Mouse (Mus musculus): ENCODE measurements around the gene Slc39a13.
"Not testable (repeated sequence)": the region's sequence is repeated elsewhere in the genome, so short reads cannot be mapped to it uniquely, and the experiment has no call there.

The Slc39a13 gene

GRCm38 (mm10) chr2:91035385-91035784 is 34.8 kb downstream of the Slc39a13 start, which contains the start of gene Rapsn:
Rapsn (plus strand) TSS chr2:91035620.
- Histone ChIP-seq H3K9me3 (ENCODE audit: low read length) (no peaks in the 10 kb centered on the region), H3K4me1 (replicated peaks; ENCODE audit: low read depth, low read length) (peaks cover 21% of the 10 kb centered on the region), H3K27me3 (ENCODE audit: insufficient read depth, low read length) (peaks cover 7% of the 10 kb centered on the region; the same call in 1 of the 2 replicates), H3K4me3 (replicated peaks; ENCODE audit: low read length) (no peak within 1 kb of the TSS), H3K36me3 (ENCODE audit: insufficient read depth, low read length) (no peaks in the 10 kb centered on the region)
- no peak for TF ChIP-seq POU5F1 (IDR thresholded peaks at IDR 0.05; ENCODE audit: borderline replicate concordance, low read length)
- no peak for TF ChIP-seq CTCF (conservative IDR thresholded peaks at IDR 0.05; ENCODE audit: low read length)
- TF ChIP-seq NANOG (IDR thresholded peaks at IDR 0.05; ENCODE audit: borderline replicate concordance, low read length): no peak

GRCm38 (mm10) chr2:91033000-91033399 is 37.2 kb downstream of the Slc39a13 start:
- no peaks in the 10 kb centered on the region for H3K36me3 ChIP-seq (ENCODE audit: insufficient read depth, low read length)
- H3K27me3 ChIP-seq (ENCODE audit: insufficient read depth, low read length): peaks cover 7% of the 10 kb centered on the region; the same call in 1 of the 2 replicates
- H3K4me1 ChIP-seq (replicated peaks; ENCODE audit: low read depth, low read length): peaks cover 24% of the 10 kb centered on the region
- H3K9me3 ChIP-seq (ENCODE audit: low read length): no peaks in the 10 kb centered on the region
- TF ChIP-seq CTCF (conservative IDR thresholded peaks at IDR 0.05; ENCODE audit: low read length) (peak; percentile 53), POU5F1 (IDR thresholded peaks at IDR 0.05; ENCODE audit: borderline replicate concordance, low read length) (no peak)
- H3K4me3 ChIP-seq (replicated peaks; ENCODE audit: low read length): no peak overlapping the region

GRCm38 (mm10) chr2:91031216-91031615 is 39.0 kb downstream of the Slc39a13 start:
- peaks cover 7% of the 10 kb centered on the region; the same call in 1 of the 2 replicates for H3K27me3 ChIP-seq (ENCODE audit: insufficient read depth, low read length)
- no peaks in the 10 kb centered on the region for H3K9me3 ChIP-seq (ENCODE audit: low read length)
- peak overlapping the region; percentile 69 for H3K4me3 ChIP-seq (replicated peaks; ENCODE audit: low read length)
- TF ChIP-seq POU5F1 (IDR thresholded peaks at IDR 0.05; ENCODE audit: borderline replicate concordance, low read length) (no peak), CTCF (conservative IDR thresholded peaks at IDR 0.05; ENCODE audit: low read length) (no peak), NANOG (IDR thresholded peaks at IDR 0.05; ENCODE audit: borderline replicate concordance, low read length) (no peak)
- H3K4me1 ChIP-seq (replicated peaks; ENCODE audit: low read depth, low read length): peaks cover 24% of the 10 kb centered on the region
- no peaks in the 10 kb centered on the region for H3K36me3 ChIP-seq (ENCODE audit: insufficient read depth, low read length)

- Histone ChIP-seq H3K4me3 (replicated peaks; ENCODE audit: low read length) (no peak overlapping the region), H3K4me1 (replicated peaks; ENCODE audit: low read depth, low read length) (peaks cover 41% of the 10 kb centered on the region), H3K9me3 (ENCODE audit: low read length) (no peaks in the 10 kb centered on the region), H3K36me3 (ENCODE audit: insufficient read depth, low read length) (no peaks in the 10 kb centered on the region), H3K27me3 (ENCODE audit: insufficient read depth, low read length) (no peaks in the 10 kb centered on the region)
- TF ChIP-seq POU5F1 (IDR thresholded peaks at IDR 0.05; ENCODE audit: borderline replicate concordance, low read length) (no peak), CTCF (conservative IDR thresholded peaks at IDR 0.05; ENCODE audit: low read length) (no peak), NANOG (IDR thresholded peaks at IDR 0.05; ENCODE audit: borderline replicate concordance, low read length) (no peak)
Measured at GRCm38 (mm10) chr2:91027391-91028214, 42.6 kb downstream of the Slc39a13 start.

- TF ChIP-seq POU5F1 (IDR thresholded peaks at IDR 0.05; ENCODE audit: borderline replicate concordance, low read length) (no peak), CTCF (conservative IDR thresholded peaks at IDR 0.05; ENCODE audit: low read length) (no peak), NANOG (IDR thresholded peaks at IDR 0.05; ENCODE audit: borderline replicate concordance, low read length) (no peak)
- no peaks in the 10 kb centered on the region for H3K9me3 ChIP-seq (ENCODE audit: low read length)
- no peaks in the 10 kb centered on the region for H3K36me3 ChIP-seq (ENCODE audit: insufficient read depth, low read length)
- H3K27me3 ChIP-seq (ENCODE audit: insufficient read depth, low read length): no peaks in the 10 kb centered on the region
- H3K4me3 ChIP-seq (replicated peaks; ENCODE audit: low read length): no peak overlapping the region
- peaks cover 44% of the 10 kb centered on the region for H3K4me1 ChIP-seq (replicated peaks; ENCODE audit: low read depth, low read length)
Measured at GRCm38 (mm10) chr2:91026491-91026890, 43.7 kb downstream of the Slc39a13 start.

GRCm38 (mm10) chr2:91025081-91025516 is 45.1 kb downstream of the Slc39a13 start:
- H3K4me3 ChIP-seq (replicated peaks; ENCODE audit: low read length): no peak overlapping the region
- H3K27me3 ChIP-seq (ENCODE audit: insufficient read depth, low read length): no peaks in the 10 kb centered on the region
- peaks cover 8% of the 10 kb centered on the region for H3K36me3 ChIP-seq (ENCODE audit: insufficient read depth, low read length)
- no peak for TF ChIP-seq CTCF (conservative IDR thresholded peaks at IDR 0.05; ENCODE audit: low read length)
- TF ChIP-seq POU5F1 (IDR thresholded peaks at IDR 0.05; ENCODE audit: borderline replicate concordance, low read length): no peak
- TF ChIP-seq NANOG (IDR thresholded peaks at IDR 0.05; ENCODE audit: borderline replicate concordance, low read length): no peak
- H3K9me3 ChIP-seq (ENCODE audit: low read length): no peaks in the 10 kb centered on the region
- H3K4me1 ChIP-seq (replicated peaks; ENCODE audit: low read depth, low read length): peaks cover 38% of the 10 kb centered on the region

GRCm38 (mm10) chr2:91023956-91024355 is 46.3 kb downstream of the Slc39a13 start:
- Histone ChIP-seq H3K27me3 (ENCODE audit: insufficient read depth, low read length) (no peaks in the 10 kb centered on the region), H3K36me3 (ENCODE audit: insufficient read depth, low read length) (peaks cover 14% of the 10 kb centered on the region)

GRCm38 (mm10) chr2:91023131-91023530 is 47.1 kb downstream of the Slc39a13 start:
- peaks cover 51% of the 10 kb centered on the region for H3K4me1 ChIP-seq (replicated peaks; ENCODE audit: low read depth, low read length)
- H3K4me3 ChIP-seq (replicated peaks; ENCODE audit: low read length): no peak overlapping the region
- H3K27me3 ChIP-seq (ENCODE audit: insufficient read depth, low read length): no peaks in the 10 kb centered on the region
- no peaks in the 10 kb centered on the region for H3K9me3 ChIP-seq (ENCODE audit: low read length)
- TF ChIP-seq CTCF (conservative IDR thresholded peaks at IDR 0.05; ENCODE audit: low read length): no peak
- TF ChIP-seq NANOG (IDR thresholded peaks at IDR 0.05; ENCODE audit: borderline replicate concordance, low read length): no peak
- TF ChIP-seq POU5F1 (IDR thresholded peaks at IDR 0.05; ENCODE audit: borderline replicate concordance, low read length): no peak
- H3K36me3 ChIP-seq (ENCODE audit: insufficient read depth, low read length): peaks cover 18% of the 10 kb centered on the region

More at GRCm38 (mm10) chr2:91023956-91024355, 46.3 kb downstream of the Slc39a13 start:
- Histone ChIP-seq H3K4me3 (replicated peaks; ENCODE audit: low read length) (no peak overlapping the region), H3K9me3 (ENCODE audit: low read length) (no peaks in the 10 kb centered on the region), H3K4me1 (replicated peaks; ENCODE audit: low read depth, low read length) (peaks cover 43% of the 10 kb centered on the region)
- TF ChIP-seq POU5F1 (IDR thresholded peaks at IDR 0.05; ENCODE audit: borderline replicate concordance, low read length): no peak
- no peak for TF ChIP-seq NANOG (IDR thresholded peaks at IDR 0.05; ENCODE audit: borderline replicate concordance, low read length)

GRCm38 (mm10) chr2:91022266-91022665 is 48.0 kb downstream of the Slc39a13 start:
- Histone ChIP-seq H3K4me1 (replicated peaks; ENCODE audit: low read depth, low read length) (peaks cover 60% of the 10 kb centered on the region), H3K36me3 (ENCODE audit: insufficient read depth, low read length) (peaks cover 26% of the 10 kb centered on the region)
- not testable (repeated sequence) for H3K27me3 ChIP-seq (ENCODE audit: insufficient read depth, low read length); H3K4me3 ChIP-seq (replicated peaks; ENCODE audit: low read length); H3K9me3 ChIP-seq (ENCODE audit: low read length)

Data from E14TG2a.4 (cell line).